Mouse (Mus musculus) left cerebral cortex, adult 9 months (tissue): ENCODE results near the gene Insl5.

Experiments used
- DNase-seq, 2 experiments: peaks; one replicate each; pipeline ENCODE4 v3.0.0; 2022; ENCODE audit warnings: low spot score in 2 of 2

The Insl5 gene

DNA sequence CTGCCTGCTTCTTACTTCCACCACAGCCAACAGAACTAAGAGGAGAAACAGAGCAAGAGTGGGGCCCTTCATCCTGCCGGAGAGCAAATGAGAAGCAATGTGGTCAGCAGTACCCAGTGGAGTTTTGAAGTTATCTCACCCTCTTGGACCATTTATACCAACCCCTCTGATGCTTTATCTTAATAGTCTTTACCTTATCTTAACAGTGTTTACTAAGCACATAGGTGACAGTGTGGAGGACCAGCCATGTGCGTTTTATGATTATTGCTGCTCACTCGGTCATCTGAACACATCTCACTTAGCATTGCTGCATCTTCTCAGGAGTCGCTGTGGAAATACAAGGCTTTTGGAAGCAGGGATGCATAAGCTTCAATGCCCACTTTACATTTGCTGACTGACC lies at the start of gene Insl5:
Gene Insl5 (minus strand): TSS at position 222 of the 400 bp plus-strand sequence.
- no peak for DNase-seq

DNA sequence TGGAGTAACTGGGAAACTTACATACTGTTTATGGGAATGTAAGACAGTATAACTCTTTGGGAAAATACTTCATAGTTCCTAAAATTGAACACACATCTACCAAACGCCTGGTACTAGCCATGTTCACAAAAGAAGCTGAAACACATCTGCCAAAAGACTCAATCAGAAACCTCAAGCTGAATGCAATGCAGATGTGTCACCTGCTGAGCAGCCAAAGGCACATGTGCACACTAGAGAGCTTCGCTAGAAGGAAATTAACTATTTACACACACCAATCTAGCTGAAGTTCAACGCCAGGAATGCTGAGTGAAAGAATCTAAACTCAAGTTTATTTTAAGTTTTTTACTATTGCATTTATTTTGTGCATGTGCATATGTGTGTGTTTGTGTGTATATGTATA lies 44.0 kb upstream of the Insl5 start:
- no peak for DNase-seq

DNA sequence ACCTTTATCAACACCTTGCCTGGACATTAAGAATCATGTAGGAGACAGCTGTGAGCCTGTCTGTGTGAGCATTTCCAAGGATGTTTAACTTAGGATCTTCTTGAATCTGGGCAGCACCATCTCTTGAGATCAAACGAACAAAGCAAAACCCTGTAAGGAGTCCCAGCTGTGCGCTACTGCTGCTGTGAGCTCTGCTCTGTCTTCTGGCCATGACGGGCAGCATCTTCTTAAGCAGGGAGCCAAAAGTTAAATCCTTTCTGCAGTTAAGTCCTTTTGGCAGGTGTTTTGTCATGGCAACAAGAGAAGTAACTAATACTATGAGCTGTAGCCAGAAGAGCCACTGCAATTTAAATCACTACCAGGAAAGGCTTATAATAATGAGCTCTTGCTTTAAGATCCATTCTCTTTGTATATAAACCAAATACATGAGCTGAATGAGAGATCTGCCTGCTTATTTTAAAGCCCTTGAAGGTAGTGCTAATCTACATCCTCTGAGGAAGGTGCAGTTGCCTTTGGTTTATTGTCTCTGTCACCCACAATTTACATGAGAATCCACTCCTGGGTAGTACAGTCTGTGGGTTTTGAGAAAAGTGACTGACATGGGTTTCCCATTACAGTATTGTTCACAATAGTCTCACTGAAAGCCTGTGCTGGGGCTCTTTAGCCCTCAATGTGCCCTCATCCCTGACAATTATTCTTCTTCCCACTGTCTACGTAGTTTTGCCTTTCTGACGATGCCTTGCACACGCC lies 41.4 kb upstream of the Insl5 start:
- DNase-seq = no peak

DNA sequence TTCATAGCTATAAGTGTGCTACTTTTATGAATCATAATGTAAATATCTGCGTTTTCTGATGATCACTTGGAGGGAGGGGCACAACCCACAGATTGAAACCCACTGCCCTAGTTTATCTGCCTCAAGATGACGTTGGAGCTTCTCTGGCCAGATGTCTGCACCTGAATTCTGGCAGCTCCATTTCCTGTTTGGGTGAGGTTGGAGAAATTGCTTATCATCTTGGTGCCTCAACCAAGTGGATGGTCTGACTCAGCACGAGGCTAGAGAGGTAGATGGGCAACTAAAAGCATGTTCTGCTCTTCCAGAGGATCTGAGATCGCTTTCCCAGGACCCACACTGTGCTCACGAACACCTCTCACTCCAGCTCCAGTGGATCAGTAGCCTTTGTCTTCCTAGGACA lies 38.3 kb upstream of the Insl5 start:
- DNase-seq = no peak

DNA sequence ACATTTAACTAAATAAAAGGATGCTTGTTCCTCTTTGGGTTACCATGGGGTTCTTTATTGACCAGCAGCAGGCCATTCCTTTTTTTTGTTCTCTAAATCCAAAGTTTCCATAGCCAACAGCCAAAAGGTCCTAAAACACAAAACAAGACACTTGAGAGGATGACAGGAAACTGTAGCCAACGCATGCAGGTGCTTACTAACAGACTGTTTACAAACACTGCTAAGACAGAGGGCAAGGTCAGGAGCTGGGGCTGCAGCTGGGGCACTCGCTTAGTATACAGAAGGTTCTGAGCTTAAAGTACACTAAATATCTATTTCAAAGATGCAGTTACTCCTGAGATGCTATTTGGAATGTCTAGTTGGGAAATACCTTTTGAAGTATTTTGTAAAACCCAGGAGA lies 37.8 kb upstream of the Insl5 start:
- DNase-seq = no peak

DNA sequence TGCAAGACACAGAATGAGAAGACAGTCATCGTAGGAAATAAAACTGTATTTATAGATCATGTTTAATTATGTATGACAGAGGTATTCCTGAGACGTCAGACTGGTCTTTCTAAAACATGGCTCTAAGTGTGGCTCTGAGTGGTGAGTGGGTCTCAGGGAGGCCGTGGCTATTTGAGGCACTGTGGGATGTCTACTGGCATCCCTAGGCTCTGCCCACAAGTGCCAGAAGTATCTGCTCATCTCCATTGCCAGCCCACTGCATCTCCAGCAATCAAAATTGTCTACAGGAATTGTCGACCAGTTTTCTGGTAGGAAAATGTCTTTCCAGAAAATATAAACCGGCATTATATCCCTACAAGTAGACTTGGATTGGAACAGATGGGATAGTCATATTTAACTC lies 30.3 kb upstream of the Insl5 start:
- no peak for DNase-seq

DNA sequence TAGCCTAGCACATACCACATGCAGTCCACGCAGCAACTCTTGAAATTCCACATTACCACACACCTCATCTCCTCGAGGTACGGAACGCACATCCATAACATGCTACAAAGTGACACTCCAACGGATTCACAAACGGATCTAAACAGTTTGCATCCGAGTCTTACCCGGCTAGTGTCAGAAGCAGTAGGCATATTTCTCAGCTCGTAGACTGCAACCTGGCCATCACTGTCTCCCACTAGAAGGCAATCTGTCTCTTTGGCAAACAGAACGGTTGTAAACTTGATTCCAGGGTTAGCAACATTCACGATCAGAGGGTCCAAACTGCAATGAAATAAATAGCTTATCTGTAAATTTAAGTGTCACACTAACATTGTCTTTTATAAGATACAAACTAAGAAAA lies 21.4 kb upstream of the Insl5 start:
- DNase-seq = no peak

DNA sequence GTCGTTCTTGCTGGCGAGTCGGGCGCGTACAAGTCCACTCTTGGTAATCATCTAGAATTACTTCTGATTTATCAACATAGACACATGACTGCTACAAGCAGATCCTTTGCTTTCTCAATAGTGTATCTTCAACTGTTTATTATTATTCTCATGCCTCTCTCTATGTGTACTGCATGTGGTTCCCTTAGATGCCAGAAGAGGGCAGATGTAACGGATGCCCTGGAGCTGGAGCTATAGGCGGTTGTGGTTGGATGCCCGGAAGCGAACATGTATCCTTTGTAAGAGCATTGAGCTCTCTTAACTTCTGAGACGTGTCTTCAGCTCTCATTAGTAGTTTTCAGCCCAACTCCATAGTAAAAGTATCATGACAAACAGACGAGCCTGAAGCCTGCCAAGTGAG lies 16.4 kb upstream of the Insl5 start:
- no peak for DNase-seq

DNA sequence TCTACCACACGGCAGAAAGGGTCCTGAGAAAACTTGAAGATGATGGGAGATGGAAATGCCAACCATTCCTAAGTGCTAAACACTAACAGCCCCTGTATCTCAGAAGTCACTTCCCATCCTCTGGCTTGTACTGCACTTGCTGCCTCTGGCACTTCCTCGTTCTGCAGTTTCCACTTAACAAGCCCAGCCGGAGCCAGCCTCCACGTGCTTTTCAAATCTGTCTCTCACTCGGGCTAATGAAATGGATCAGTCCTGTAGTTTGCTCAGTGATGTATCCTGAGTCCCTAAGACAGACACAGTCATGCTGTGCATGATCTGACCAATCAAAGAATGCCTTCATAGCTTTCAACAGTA lies 13.2 kb upstream of the Insl5 start:
- no peak for DNase-seq

DNA sequence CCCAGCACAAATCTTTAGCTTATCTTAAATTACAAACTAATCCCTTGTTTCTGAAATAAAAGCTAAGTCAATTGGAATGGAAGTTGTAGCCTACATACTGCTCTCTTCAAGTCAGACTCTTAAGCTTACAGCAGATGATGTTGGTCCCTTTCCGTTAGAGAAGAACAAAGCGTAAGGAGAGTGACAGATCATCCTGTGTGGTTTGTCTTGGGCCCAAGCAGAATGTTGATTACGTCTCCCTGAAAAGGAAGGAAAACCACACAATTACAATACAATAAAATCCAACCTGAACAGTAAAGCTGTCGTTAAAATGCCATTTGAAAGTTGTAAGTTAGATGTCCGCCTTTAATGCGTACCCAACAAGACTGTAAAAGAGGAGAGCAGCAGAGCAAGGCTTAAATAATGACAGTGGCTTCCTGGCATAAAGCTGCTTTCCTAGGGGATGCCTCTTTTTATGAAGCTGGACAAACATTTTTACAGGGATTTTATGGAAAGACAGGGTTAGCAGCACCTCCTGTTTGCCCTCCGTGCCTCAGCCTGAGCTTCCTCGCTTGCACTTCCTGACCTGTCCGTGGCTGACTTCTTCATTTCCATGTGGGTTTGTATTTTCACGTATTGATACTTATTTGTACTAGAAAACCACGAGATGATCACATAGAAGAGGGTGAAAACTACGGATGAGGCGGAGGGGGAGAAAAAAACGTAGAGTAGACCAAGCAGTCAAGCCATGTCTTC lies 12.6 kb upstream of the Insl5 start:
- no peak for DNase-seq

DNA sequence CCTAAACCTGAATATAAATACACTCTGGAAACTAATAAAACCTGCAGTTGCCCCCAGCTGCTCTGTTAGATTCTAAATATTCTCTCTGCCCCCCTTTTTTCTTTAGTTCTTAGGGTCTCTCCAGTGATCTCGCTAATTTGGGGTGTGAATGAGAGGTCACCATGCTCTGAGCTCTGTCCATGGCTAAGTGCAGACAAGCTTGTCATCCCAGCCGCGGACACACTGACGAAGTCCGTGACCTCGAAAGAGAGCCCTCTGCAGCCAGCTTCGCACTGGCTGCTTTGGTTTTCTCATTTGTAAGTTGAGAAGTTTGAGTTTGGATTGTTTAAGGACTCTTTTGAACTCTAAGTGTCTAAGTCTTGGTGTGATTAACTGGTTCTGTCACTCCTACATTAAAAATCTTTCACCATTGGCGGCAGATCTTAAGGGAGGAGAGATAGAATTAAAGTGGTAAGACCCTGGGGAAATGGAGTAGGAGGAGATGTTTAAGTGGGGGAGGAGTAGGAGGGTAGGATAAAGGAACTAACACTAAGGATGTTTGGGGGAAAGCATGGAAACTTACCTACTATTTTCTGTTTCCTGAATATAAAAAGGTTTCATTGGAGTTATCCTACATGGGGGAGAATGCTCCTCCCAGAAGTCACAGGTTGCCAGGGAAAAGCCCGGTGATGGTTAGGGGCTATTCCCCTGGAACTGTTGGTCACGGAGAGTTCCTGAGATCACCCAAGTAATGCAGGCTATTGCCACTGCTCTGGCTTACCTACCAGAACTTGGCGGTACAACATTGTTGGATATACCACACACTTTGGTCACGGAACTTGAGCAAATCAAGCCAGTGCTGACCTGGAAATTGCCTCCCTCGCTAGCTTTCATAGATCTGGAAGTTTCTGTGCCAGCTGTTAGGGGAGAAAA lies 1.8 kb upstream of the Insl5 start:
- DNase-seq = no peak

DNA sequence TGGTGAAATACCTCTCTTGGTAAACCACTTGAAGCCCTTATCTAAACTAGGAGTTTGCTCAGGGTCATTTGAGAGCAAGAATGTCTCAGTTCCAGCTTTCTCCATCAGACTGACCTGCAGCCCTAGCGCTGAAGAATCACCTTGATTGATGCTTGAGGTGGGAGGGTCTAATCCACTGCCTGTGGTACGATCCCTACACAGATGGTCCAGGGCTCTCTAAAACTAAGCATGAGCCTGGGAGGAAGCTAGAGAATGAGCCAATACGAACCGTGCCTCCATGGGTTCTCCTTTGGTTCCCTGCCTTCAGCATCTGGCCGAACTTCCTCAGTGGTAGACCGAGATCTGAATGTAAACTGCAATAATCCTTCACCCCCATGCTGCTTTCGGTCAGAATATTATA lies 1.1 kb upstream of the Insl5 start:
- DNase-seq = no peak

DNA sequence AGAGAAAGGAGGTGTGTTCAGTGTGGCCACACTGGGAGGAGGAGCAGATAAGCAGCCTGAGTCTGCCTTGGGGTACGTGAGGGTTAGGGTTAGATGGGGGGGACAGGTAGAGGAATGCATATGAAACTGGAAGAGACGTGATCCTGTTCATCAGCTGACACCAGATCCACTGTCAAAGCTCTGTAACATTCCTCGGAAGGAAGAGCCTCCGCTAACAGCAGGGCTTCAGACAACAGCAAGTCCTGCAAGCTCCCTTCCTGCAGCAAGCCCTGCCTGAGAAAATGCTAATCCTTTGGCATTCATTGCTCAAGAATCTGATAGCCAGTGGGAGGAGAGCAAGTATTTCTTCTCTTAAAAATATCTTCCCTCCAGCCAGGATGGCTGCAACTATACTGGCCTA lies 13.2 kb downstream of the Insl5 start:
- no peak for DNase-seq

DNA sequence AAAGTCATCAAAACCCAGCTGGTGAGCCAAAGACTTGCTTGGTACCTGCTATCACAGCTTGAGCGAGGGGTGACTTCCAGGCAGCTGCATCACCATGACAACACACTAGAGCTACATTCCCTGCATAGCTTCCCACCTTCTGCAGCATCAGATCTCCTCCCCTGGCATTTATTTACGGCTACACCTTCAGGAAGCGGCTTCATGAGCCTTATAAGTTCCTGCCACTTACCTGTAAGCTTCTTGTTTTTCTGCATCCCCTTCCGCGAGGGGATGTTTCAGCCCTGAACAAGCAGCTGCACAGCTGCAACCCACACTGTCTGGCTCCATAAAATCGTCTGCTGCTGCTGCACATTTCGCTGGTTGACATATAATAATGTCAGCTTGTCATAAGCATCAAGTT lies 14.8 kb downstream of the Insl5 start:
- DNase-seq = peak in 1 of 2 experiments; percentile 22

DNA sequence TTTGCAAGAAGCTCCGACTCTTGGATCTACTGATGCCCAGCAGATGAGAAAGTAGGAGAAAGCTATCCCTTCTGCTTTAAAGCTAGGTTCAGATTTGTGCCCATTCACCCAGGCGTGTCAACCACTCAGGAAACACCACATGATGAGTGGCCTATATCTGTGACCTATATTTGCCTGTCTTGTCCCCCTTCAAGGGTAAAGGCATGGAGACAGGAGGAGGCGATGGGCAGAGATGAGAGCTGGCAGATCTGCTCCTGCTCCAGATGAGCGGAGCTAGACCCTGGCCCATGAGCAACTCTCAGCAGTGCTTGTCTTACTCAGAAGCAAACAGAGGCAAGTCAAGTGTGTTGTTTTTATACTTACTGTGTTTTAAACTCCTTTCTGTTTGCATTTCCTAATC lies 15.9 kb downstream of the Insl5 start:
- no peak for DNase-seq

DNA sequence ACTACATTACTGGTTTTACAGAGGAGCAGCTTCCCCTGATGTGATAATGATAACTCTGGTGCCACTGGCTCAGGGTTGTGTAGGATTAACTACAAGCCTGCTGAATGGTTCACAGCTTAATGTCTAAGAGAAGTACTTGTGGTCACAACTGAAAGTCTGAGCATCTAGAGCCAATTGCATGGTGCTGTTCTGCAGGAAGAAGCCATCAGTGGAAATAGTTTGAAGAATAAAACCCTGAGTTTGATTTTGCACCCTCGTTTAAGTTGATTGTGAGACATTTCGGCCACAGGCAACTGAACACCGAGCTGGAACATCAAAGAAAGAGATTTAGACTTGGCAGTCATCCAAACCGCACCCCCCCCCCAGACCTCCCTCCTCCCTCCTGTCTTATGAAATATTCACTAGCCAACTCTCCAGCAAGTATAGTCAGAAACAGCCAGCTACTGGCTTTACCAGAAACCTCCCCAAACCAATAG lies 19.7 kb downstream of the Insl5 start:
- no peak for DNase-seq

DNA sequence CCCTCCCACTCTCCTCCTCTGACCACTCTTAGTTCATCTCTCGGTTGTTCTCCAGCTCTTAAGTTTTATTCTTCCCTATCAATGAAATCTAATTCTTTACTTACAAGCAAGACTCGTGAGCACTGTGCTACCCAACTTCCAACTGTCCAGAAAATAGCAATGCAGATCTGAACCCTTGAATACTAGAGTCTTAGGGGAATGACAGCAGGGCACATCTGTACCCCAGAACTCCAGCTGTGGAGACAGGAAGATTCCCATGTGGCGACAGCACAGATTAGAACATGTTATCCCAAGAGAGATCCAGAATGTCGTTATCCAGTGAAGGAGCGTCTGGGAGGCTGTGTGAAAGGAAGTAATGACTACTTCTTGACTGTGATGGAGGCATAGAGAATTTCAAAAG lies 20.4 kb downstream of the Insl5 start:
- DNase-seq = no peak

DNA sequence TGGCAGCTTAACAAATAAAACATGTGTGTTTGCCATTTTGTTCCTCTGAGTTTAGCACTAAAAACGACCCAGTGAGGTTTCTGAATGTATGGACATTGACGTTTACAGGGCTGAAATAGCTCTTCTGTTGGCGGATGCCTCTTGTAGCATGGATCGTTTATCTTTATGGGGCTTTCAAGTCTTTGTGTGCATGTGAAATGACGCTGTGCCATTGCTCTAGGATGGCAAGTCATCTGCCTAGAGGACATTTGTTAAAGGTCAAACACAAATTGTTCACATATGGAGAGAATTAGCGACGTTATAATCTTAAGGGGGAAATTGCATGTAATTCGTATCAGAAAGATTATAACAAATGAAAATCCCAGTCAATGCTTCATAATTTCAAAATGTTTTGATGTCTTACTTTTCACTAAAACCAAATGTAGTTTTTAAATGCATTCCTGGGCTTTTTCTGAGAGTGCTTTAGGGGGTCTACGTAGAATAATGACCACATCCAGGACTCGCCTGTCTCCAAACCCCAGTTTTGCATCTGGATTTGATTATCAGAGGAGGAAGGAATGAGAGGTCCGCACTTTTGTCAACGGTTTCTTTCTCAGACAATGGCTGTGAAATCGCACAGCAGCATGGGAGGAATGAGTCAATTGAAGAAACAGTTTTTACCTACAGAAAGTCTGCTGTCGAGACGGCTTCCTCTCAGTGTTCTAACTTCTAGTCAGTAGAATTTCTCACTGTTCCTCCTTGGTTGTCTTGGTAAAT lies 21.3 kb downstream of the Insl5 start:
- DNase-seq = no peak

DNA sequence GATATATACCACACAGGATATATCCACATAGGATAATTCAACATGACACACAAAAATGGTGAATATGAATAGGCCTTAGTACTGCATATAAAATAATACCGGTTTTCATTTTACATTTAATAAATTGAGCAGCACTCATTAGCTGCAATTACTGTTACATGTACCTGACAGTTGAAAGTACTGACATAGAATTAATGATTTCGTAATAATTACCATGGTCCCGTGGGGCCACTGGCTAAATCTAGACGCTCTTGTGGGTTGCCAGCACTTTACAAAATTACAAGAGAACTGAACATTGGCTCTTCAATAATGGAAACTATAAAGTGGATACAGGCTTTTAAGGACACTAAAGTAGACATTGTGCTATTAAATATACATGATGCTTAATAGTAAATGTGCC lies 22.0 kb downstream of the Insl5 start:
- DNase-seq = no peak

DNA sequence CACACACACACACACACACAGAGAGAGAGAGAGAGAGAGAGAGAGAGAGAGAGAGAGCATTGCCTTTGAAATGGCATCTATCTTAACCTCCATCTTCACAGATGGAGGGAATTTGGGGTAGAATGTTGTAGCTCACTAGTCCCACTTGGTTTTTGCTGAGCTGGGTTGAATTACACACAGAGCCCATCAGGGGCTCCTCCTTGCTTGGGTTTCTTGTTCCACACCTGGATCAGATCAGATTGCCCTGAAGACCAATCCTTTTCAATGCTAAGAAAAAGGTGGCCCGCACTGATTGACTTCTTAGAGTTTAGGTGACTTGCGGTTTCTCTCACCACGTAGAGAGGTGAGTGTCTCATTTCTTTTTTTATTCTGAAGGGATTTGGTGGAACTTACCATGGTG lies 35.0 kb downstream of the Insl5 start:
- DNase-seq = no peak

DNA sequence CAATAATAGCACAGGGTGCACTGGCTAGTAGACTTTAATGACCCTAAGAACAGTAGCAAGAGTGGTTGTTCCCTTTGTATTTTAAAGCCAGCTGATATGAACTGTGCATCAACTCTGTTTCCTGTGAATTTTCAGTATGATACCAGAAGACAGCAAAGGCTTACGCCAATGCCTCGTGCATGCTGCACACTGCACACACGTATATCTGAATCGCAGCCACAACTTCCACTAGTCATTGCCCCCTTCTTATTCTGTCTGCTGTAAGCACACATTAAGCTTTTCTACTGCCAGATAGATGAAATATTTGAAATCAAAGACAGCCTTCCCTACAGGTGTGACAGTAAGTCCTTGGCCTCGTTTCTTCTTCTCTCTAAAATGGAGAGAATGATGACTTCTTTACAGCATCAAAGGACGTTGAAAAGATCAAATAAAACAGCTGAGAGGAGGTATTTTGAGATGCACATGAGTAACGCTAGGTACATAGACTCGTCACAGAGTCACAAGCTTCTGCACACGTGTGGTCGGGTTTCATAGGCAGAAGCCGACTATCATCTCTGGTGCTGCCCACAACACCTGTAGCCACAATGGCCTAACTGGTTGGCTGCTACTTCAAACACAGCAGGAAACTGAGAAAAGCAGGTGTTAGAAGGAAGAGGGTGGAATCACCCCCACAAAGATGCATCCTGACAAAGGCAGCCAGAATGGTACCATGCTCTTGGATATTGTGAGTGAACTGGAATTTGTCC lies 35.9 kb downstream of the Insl5 start:
- DNase-seq = no peak
